Mouse (Mus musculus) myocyte (in vitro differentiated cells): Measurements from ENCODE around the gene Prps1l3. TPM values are rescaled to one million over a fixed set of nuclear protein-coding genes. Genes with fewer than 3 reads are reported as not detected.

ENCODE experiments used
- H3K27me3 ChIP-seq: one replicate; pipeline ENCODE4 v1.6.1; 2011; ENCODE audit not compliant: control insufficient read depth, insufficient read depth, insufficient read length
- H3K36me3 ChIP-seq: one replicate; pipeline ENCODE4 v1.6.1; 2011; ENCODE audit not compliant: control insufficient read depth, insufficient read depth
- H3K4me2 ChIP-seq: one replicate; pipeline ENCODE4 v1.6.1; 2011; ENCODE audit warnings: low read depth, control low read depth
- H3K4me3 ChIP-seq: one replicate; pipeline ENCODE4 v1.5.1; 2011; ENCODE audit warnings: mild to moderate bottlenecking, control low read depth, moderate library complexity
- H3K79me2 ChIP-seq: one replicate; pipeline ENCODE4 v1.6.1; 2011; ENCODE audit not compliant: control insufficient read depth, insufficient read depth
- H3ac ChIP-seq: one replicate; pipeline ENCODE4 v1.6.1; 2011; ENCODE audit not compliant: control insufficient read depth, insufficient read length
- CEBPB ChIP-seq: IDR thresholded peaks from 2 replicates; pipeline ENCODE4 v1.6.1; 2011; ENCODE audit warnings: mild to moderate bottlenecking, moderate library complexity; ENCODE audit not compliant: poor library complexity, insufficient read depth, severe bottlenecking
- E2F4 ChIP-seq: IDR thresholded peaks from one replicate; pipeline ENCODE4 v1.6.1; 2011; ENCODE audit warnings: mild to moderate bottlenecking, control low read depth, moderate library complexity; ENCODE audit not compliant: insufficient read depth
- MAX ChIP-seq: IDR thresholded peaks from one replicate; pipeline ENCODE4 v1.6.1; 2011; ENCODE audit warnings: low read depth, mild to moderate bottlenecking, control low read depth
- MYOD1 ChIP-seq, 3 experiments: IDR thresholded peaks; one replicate each; pipeline ENCODE4 v1.6.1; 2011; ENCODE audit warnings: control low read depth in 2 of 3, low read depth in 2 of 3, mild to moderate bottlenecking in 2 of 3, moderate library complexity in 1 of 3; ENCODE audit not compliant: insufficient read length in 2 of 3, control insufficient read depth in 1 of 3
- MYOG ChIP-seq, 3 experiments: IDR thresholded peaks; one replicate each; pipeline ENCODE4 v1.6.1; 2011; ENCODE audit warnings: control low read depth in 2 of 3, low read depth in 2 of 3, mild to moderate bottlenecking in 2 of 3; ENCODE audit not compliant: insufficient read length in 2 of 3, control insufficient read depth in 1 of 3, insufficient read depth in 1 of 3
- POLR2A ChIP-seq: IDR thresholded peaks from one replicate; pipeline ENCODE4 v1.6.1; 2011; ENCODE audit warnings: low read depth, mild to moderate bottlenecking, control low read depth, moderate library complexity; ENCODE audit not compliant: insufficient read length
- POLR2AphosphoS2 ChIP-seq: IDR thresholded peaks from one replicate; pipeline ENCODE4 v1.6.1; 2011; ENCODE audit warnings: low read depth, control low read depth; ENCODE audit not compliant: insufficient read length
- REST ChIP-seq: IDR thresholded peaks from one replicate; pipeline ENCODE4 v1.6.1; 2011; ENCODE audit warnings: mild to moderate bottlenecking, control low read depth, moderate library complexity; ENCODE audit not compliant: insufficient read depth, insufficient read length
- SRF ChIP-seq: IDR thresholded peaks from one replicate; pipeline ENCODE4 v1.6.1; 2011; ENCODE audit warnings: low read depth; ENCODE audit not compliant: control insufficient read depth, insufficient read length
- TCF12 ChIP-seq: IDR thresholded peaks from one replicate; pipeline ENCODE4 v1.6.1; 2011; ENCODE audit warnings: mild to moderate bottlenecking, control low read depth; ENCODE audit not compliant: poor library complexity, insufficient read depth, severe bottlenecking
- TCF3 ChIP-seq: IDR thresholded peaks from one replicate; pipeline ENCODE4 v1.6.1; 2011; ENCODE audit warnings: low read depth, control low read depth; ENCODE audit not compliant: insufficient read length
- USF1 ChIP-seq: IDR thresholded peaks from one replicate; pipeline ENCODE4 v1.6.1; 2011; ENCODE audit warnings: low read depth, mild to moderate bottlenecking, control low read depth, moderate library complexity
- polyA plus RNA-seq: library from polyadenylated mRNA; unstranded; fragments of >200 nt; fragmentation: generic; extraction: Trizol; gene quantifications from one replicate; pipeline ENCODE4 v1.2.1, GENCODE M21; 2012; ENCODE audit warnings: missing spikeins

Prps1l3 gene
- polyA plus RNA-seq, 1 experiment: 10.5 TPM

GRCm38 (mm10) chr12:57243671-57244495, 13.7 kb downstream of the Prps1l3 start:
- Histone ChIP-seq H3K4me2 (no peak overlapping the region), H3ac (no peak overlapping the region), H3K4me3 (no peak overlapping the region), H3K36me3 (peaks cover 20% of the 10 kb centered on the region), H3K27me3 (no peaks in the 10 kb centered on the region), H3K79me2 (peaks cover 11% of the 10 kb centered on the region)
- TF ChIP-seq REST (no peak), SRF (no peak)

- H3K4me2 ChIP-seq: no peak overlapping the region
- H3ac ChIP-seq: no peak overlapping the region
- no peaks in the 10 kb centered on the region for H3K36me3 ChIP-seq
- H3K27me3 ChIP-seq: no peaks in the 10 kb centered on the region
- TF ChIP-seq SRF (no peak), POLR2A (no peak), MYOG (IDR thresholded peaks at IDR 0.05; ENCODE audit: control insufficient read depth in 1 of 3, insufficient read depth in 1 of 3, insufficient read length in 2 of 3, low read depth in 2 of 3) (no peak), E2F4 (no peak), TCF12 (no peak), MYOD1 (IDR thresholded peaks at IDR 0.05; ENCODE audit: control insufficient read depth in 1 of 3, insufficient read length in 2 of 3, low read depth in 2 of 3) (no peak), TCF3 (no peak), CEBPB (no peak), REST (no peak), USF1 (no peak), MAX (no peak), POLR2AphosphoS2 (no peak)
- H3K4me3 ChIP-seq: no peak overlapping the region
- no peaks in the 10 kb centered on the region for H3K79me2 ChIP-seq
Observed at GRCm38 (mm10) chr12:57258572-57258971, 28.4 kb downstream of the Prps1l3 start.

GRCm38 (mm10) chr12:57275456-57275855, 45.2 kb downstream of the Prps1l3 start:
- Histone ChIP-seq H3K27me3 (no peaks in the 10 kb centered on the region), H3K36me3 (no peaks in the 10 kb centered on the region), H3K4me3 (no peak overlapping the region), H3ac (no peak overlapping the region), H3K79me2 (no peaks in the 10 kb centered on the region), H3K4me2 (no peak overlapping the region)
- TF ChIP-seq CEBPB (0 out of 2 replicates have a peak, but pooled peaks have one; percentile 29), E2F4 (no peak)

GRCm38 (mm10) chr12:57281155-57282114, 51.2 kb downstream of the Prps1l3 start:
- H3ac ChIP-seq: no peak overlapping the region
- H3K4me2 ChIP-seq: no peak overlapping the region
- H3K36me3 ChIP-seq: no peaks in the 10 kb centered on the region
- no peaks in the 10 kb centered on the region for H3K79me2 ChIP-seq
- TF ChIP-seq CEBPB: no peak
- no peak for TF ChIP-seq MAX
- TF ChIP-seq USF1: no peak
- no peak for TF ChIP-seq POLR2A
- TF ChIP-seq POLR2AphosphoS2: no peak
- TF ChIP-seq REST: no peak
- no peak for TF ChIP-seq E2F4
- TF ChIP-seq TCF12: no peak
- no peak for TF ChIP-seq MYOD1 (IDR thresholded peaks at IDR 0.05; ENCODE audit: control insufficient read depth in 1 of 3, insufficient read length in 2 of 3, low read depth in 2 of 3)
- no peak for TF ChIP-seq TCF3
- no peak for TF ChIP-seq MYOG (IDR thresholded peaks at IDR 0.05; ENCODE audit: control insufficient read depth in 1 of 3, insufficient read depth in 1 of 3, insufficient read length in 2 of 3, low read depth in 2 of 3)
- no peak for TF ChIP-seq SRF
- H3K27me3 ChIP-seq: no peaks in the 10 kb centered on the region
- H3K4me3 ChIP-seq: no peak overlapping the region
